Mouse (Mus musculus) adrenal gland, adult (tissue): ENCODE measurements around the gene Cacul1.
"Not testable (repeated sequence)": the region's sequence is repeated elsewhere in the genome, so short reads cannot be mapped to it uniquely, and the experiment has no call there.

Experiments used
- DNase-seq, 2 experiments: peaks; one replicate each; pipeline ENCODE4 v3.0.0; 2022 to 2023; ENCODE audit warnings: low spot score in 1 of 2; ENCODE audit not compliant: inconsistent age in 2 of 2

The Cacul1 gene

DNA sequence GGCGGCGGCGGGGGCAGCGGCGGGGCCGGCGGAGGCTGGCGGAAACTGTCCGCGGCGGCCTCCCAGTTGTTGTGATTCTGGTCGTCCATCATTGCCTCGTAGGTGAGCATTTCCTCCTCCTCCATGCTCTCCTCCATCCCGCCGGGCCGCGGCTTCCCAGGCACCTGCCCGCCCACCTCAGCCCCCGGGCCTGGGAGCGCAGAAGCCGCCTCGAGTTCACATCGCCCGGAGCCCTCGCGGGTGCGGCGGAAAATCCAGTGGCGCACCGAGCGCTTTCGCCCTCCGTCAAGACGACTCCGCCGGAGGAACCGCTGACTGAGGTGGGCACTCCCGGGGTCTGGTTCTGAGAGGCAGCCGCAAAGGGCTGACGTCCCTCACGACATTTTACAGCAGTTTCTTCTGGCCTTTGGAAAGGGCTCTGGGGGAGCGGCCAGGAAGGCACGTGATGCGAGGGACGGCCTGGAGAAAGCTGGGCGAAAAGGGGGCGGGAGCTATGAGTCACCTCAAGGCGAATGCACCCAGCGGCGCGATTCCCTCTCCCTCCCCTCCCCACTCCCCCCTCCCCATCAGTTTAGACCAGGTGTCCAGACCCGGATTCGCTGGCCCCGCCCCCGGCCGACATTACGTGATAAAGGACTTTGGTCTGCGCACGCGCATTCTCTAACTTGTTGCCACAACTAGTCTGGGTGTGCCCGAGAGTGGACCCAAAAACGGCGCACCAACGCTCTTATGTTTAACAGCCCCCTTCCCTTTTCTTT, at the start of gene Cacul1:
Gene Cacul1, minus strand, starts transcription at position 444 of the 758 bp plus-strand sequence.
- DNase-seq = peak; percentile 98 to 99

DNA sequence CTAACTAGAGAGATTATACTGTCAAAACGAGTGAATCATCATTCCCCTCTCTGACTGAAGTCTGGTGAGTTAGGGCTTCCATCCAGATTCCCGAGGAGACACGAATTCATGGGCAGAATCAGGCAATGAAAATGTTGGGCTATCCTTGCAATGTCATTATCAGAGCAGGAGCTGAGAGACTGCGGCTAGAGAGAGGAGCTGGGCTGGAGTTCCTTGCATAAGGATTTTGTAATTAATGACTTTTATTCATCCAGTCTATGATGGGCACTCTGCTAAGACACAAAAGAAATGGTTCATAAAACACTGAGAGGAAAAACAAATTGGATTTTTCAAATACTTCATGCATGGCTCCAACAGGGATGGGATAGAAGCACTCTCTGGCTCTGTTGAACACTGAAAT, 38.6 kb upstream of the Cacul1 start:
- no peak for DNase-seq

DNA sequence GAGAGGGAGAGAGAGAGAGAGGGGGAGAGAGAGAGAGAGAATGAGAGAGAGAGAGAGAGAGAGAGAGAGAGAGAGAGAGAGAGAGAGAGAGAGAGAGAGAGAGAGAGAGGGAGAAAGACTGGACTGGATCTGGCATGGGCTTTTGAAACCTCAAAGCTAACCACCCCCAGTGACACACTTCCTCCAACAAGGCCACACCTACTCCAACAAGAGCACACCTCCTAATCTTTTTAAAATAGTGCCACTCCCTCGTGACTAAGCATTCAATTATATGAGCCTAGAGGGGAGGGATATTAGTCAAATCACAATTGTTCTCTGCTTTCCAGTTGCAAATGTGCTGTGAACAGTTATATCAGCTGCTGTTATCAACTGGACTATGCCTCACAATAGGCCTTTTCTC, 36.2 kb upstream of the Cacul1 start:
- no peak for DNase-seq

DNA sequence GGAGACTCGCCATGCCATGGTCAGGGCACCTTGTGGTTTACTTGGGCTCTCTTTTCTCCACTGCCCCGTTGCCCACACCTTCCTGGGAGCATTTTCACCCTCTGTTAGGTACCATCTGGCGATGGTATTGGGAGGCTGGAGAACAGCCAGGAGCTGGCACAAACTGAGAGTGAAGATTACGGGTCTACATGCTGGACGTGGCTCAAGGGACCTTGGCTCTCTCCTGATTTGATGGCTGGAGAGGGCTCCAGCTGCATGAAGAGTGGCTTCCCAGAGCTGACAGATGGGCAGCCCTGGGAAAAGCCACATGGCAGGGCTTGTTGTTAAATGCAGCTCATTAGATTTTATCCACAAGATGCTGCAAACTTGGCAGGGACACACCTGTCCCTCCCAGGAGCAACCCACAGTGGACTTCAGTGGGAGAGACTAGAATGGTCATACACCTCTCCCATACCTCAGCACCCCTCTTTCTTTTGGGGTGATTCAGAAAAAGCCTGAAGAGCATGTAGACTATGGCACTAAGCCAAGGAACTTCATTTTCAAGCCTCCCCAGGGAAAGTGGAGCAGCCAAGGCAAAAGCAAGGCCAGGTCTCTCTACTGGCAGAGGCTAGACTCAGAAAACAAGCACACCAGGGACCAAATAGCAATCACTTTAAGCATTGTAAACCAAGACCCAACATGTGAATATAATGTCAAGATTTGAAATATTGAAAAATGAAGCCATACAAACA, 34.8 kb upstream of the Cacul1 start:
- peak in 1 of 2 experiments; percentile 33 for DNase-seq

DNA sequence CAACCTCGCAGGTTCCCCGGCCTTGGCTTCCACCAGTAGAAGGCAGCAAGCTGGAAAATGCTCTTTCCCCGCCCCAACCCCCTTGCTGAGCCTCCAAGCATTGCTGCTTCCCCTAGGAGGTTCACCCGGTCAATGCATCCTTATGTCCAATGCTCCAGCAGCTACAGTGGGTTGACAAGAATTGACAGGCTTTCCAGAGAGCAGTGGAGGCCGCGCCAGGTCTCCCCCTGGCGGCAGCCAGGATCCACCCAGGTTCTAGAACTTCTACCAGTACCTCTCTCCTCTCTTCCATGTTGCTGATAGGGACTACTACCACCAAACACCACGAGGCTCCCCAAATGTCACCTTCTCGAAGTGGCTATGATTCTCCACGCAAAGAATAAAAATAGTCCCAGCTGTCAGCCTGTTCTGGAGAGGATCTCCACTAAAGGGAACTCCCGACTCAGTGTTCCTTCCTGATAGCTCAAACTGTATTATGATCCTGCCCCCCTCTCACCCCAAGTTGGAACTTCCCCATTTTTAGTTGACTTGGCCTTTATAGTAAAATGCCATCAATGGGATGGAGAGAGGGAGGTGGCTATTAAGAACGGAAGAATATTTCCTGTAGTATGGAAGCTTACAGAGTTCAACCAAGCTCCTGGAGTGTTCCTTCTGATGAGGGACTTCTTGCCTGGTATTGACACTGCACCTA, 30.8 kb upstream of the Cacul1 start:
- peak; percentile 20 to 43 for DNase-seq

DNA sequence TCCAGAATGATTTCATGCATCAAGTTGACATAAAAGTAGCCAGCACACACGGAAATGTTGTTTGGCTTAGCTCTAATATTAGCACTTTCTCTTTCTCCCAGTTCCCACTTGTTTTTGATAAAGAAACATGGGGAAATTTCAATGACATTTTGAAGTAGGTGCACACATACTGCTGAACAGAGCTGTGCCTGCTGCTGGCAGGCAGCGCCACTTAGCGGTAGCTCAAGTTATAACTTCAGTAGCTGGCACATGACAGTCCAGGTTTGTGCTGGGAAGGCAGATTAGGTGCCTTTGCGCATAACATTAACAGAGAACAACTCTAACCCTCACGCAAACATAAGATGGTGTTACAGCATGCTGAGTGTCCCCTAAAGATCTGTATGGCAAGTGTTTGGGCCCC, 27.9 kb upstream of the Cacul1 start:
- DNase-seq = peak; percentile 14 to 56

DNA sequence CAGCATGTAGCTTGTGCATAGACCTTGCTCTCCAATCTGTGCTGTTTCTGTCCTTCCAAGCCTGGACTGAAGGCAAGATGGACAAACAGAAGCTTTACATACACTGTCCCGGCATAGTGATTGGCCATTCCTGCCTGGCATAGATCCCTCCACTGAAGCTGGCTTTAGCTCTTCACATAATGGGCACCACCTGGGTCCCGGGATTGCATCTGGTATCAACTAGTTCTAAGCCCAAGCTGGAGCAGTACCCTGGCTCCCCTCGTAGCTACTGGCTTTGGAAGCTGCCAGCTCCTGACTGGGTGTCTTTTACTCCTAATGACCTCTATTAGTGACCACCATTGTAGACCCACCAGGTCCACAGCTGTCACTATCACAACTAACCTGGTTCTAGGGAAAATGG, 22.8 kb upstream of the Cacul1 start:
- DNase-seq = no peak

DNA sequence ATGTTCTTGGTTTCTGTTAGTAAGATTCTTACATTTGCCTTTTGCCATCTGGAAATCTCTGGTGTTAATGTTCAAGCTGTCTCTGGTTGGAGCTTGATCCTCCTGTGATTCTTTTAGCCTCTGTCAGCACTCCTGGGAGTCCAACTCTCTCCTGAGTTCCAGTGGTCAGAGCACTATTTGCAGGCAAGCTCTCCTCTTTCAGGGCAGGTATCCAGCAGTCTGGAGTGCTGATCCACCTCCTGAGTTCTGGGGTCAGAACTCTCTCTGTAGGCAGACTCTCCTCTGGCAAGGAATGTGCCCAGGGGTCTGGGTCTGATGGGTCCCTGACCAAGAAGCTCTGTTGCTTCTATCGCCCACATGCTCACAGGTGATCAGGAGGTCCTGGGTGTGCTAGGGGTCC, 21.2 kb upstream of the Cacul1 start:
- DNase-seq = not testable (repeated sequence)

DNA sequence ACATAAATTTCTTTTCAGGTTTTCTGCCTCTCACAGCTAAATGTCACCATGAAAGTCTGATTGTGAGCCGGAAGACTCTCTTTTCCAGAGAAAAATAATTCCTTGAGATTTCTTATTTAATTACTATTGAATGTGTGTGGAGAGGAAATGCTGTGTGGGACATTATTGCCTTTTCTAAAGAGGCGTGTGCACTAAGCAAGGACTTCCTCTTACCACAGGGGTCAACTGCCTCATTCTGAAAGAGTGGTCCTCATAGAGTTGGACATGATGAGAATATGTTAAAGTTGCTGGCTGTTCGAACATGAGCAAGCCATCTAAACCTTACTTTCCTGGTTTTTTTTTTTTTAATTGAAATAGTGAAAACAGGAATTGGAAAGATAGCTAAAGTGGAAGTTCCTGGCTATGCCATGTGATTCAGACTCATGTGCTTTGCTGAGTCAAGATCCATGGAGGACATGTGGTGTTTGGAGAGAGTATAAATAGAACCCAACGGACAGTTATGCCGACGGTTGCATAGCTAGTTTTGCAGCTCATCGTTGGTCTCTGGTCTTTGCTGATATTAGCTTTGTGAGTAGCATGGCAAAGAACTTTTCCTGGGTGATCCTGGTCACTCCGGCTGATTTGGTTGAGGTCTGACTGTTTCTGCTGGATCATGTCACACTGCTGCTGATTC, 17.3 kb upstream of the Cacul1 start:
- DNase-seq = no peak

DNA sequence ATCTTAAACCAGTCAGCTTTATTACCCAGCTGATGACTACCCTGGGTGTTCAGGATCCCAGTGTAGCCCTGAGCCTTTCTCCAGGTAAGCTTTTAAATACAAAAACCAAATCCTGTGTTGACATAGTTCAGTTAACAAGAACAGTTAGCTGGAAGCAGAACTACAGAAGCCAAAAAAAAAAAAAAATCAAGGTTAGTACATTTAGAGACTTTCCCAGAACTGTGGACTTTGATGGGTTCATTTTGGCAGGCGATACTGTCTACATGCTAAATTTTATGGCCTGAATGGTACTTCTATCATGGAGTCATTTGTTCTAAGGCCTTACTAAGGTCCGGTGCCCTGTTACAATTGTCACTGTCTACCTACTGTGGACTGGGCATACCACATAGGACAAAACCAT, 8.8 kb upstream of the Cacul1 start:
- no peak for DNase-seq

DNA sequence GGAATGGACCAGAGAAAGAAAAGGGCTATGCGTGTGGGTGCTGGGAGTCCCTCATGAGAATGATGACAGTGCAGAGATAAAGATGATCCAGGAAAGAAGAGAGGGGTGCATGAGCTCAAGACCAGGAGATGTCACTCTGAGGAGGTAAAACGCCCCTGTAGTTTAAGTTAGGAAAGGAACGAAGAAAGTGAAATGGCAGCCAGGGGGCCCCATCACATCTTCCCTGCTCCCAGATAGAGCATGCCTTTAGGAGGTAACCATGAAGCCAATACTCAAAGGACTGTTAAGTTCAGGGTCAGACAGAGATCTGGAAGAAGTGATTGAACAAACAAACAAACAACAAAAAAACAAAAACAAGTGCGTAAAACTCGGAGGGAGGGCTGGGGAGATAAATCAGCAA, 5.8 kb upstream of the Cacul1 start:
- DNase-seq = no peak

DNA sequence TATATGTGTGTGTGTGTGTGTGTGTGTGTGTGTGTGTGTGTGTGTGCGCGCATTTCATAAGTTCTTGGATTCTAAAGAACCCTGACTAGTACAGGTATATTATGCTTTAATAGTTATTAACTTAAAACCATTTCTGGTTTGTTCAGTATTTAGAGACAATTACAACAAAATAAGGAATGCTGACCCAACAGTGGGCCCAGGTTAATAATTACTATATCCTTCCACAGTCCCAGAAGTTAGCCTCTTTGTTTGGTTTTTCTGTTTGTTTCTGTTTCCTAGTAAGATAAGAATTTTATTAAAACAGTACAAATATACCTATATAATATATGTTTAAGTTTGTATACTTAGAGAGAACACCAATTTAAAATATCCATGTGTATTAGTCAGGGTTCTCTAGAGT, 2.4 kb upstream of the Cacul1 start:
- no peak for DNase-seq

DNA sequence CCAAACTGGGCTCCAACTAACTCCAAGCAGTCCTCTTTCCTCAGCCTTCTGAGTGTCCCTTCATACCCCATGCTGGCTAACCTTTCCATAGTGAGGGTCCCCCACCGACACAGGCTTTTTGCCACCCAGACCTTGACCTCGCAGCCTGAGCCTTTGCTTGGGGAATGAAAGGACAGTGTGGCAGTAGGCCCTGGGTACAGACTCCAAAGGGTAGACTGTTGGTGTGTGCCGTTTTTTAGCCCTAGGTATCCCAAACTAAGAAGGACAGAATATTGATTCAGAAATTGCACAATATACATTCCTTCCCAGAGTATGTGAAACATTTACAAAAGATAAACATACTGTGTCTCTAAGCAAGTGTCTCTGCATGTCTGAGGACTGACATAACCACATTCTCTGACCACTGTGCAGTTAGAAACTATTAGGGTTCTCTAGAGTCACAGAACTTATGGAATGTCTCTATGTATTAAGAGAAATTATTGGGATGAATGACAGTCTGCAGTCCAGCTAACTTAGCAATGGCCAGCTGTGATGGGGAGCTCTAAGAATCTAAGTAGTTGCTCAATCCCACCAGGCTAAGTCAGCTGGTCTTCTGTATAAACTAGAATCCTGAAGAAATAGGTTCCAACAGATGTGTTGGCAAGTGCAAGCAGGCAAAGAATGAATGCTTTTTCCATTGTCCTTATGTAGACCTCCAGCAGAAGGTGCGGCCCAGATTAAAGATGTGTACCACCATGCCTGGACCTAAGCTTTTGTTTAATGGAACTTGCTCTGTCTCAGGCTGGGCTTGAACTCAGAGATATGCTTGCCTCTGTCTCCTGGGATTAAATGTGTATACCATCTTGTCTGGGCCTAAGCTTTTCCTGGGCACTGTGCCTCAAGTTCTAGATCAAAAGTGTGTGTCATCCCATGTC, 809 bp upstream of the Cacul1 start:
- peak in 1 of 2 experiments; percentile 36 for DNase-seq

DNA sequence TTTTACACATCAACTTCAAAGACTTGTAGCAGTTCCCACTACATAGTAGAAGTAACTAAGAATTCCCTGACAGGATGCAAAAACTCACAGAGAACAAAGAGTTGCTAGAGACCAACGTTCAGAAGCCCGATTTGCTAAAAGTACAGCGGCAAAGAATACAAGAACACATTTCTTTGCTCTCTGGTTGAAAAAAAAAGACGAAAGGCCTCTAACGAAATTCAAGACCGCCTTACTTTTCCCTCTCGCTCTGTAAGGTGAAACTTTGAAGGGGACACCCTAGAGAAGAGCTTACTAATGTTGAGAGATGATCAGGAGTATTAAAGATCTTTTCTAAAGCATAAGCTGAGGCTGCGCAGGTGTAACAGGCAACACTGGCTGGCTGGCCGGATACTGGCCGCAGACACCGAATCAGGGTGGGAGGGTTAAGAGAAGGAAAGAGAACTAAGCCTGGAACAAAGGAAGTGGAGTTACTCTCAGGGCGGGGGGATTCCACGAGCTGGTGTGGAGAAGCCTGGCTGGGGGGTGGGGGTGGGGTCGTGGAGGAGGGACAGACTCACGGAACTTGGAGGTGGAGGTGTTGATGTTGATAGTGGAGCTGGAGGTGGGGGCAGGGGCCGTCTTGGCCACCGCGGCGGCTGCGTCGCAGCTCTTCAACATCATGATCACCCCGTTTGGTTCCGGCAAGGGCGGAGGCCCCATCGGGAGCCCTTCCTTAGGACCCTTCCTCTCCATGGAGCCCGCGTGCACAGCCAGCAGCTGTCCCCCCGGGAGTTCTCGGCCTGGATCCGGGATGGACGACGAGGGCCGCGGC, 849 bp downstream of the Cacul1 start:
- peak in 1 of 2 experiments; percentile 75 for DNase-seq

DNA sequence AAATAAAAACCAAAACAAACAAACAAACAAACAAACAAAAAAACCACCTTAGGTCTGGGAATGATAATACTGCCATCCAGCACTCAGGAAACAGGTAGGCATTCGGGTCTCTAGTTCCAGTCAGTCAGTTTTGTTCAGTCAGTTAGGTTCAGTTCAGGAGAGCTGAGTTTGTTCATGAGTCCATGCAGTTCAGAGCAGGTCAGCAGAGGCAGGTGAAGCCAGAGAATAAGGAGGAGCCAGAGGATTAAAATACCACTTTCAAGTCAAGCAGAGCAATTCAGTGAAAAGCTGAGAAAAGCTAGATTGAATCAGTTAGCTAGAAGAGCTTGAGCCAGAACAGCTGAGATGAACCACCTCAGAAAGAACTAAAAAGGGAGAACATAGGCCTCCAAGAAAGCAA, 4.1 kb downstream of the Cacul1 start:
- DNase-seq = no peak

DNA sequence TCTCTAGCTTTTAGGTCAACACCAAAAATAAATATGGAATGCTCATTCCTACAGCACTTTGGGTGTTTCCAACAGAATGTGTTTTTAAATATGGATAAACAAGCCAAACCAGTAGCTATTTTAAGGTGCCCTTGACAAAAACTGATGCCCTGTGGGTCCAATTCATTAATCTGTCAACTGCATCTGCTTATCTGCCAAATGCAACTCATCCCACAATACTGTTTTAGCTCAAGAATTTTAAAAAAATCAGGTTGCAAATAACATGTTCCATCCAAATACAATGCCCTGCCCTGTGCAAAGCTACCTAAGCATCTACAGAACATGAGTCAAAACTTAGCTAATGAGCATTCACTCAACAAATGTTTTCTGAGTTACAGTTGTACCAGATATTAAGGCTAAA, 20.3 kb downstream of the Cacul1 start:
- no peak for DNase-seq

DNA sequence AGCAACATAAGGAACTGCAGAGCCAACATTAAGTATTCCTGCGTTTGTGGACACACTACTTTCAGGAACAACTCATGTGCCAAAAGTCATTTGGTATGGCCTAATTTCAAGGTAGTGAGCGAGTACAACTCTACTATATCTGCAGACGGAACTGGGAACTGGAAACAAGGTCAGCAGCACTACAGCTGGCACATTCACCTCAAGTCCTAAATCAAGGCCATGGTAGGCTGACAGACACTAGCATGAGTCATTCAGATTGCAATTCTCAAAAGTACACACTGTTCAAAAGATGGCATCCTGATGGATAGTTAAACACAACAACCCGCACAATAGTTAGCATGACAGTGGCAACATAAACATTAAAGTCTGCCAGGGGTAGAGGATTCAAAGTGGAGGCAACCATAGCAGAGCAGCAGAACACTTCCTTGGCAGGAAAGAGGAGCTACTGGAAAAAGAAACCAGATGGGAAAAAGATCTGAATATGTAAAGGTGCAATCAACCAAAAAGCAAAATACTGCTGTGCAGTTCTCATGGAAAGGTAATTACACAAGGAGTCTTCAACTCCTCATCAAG, 25.9 kb downstream of the Cacul1 start:
- DNase-seq = peak; percentile 76 to 87

DNA sequence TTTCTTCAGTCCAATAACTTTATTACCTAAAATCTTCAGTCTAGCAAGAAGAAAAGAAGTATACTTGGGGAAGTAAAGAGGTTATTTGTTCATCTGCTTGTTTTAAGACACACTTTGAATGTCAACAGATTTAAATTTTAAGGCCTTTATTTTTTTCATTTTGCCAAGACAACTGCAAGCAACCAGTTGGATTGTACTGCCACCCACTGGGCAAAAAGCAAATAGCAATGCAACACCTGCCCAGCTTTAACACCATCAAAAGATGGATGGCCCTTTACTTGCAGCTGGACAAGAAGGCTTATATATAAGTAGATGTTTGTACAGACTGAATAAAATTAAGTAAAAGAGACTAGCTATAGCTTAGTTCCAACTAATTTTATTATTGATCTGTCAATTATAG, 27.3 kb downstream of the Cacul1 start:
- peak; percentile 34 to 82 for DNase-seq

DNA sequence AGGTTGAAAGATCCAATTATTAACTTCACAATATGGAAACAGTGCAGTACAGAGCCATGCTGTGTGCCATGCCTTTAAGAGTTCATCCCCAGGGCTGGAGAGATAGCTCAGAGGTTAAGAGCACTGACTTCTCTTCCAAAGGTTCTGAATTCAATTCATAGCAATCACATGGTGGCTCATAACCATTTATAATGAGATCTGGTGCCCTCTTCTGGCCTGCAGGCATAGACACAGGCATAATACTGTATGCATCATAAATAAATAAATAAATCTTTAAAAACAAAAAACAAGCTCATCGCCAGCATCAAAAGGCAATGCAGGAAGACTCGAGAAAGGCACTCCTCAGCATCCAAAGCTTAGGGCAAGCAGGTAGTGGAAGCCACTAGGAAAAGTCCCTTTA, 37.5 kb downstream of the Cacul1 start:
- DNase-seq = peak in 1 of 2 experiments; percentile 43
